Mouse (Mus musculus): ENCODE results near the gene Rps4x. TPM values are rescaled to one million over a fixed set of nuclear protein-coding genes. Genes with fewer than 3 reads are reported as not detected.

The Rps4x gene
- 100 to 1,000 TPM; 433 to 518 TPM for total RNA-seq (2021)
- long read RNA-seq, transcript Rps4x-201 (7 exons, 975 nt) = major isoform, 85 of 101 reads
- long read RNA-seq, partial matches to known transcripts = 13 of 101 reads
- long read RNA-seq, other reads (novel, unspliced or antisense) = 2 of 101 reads

- DNase-seq (ENCODE audit: low spot score in 2 of 2) = peak; percentile 71 to 81
Observed at GRCm38 (mm10) chrX:102188712-102189497, at the start of gene Rps4x. Rps4x (minus strand) TSS chrX:102189394.

- peak in 1 of 2 experiments; percentile 9 for DNase-seq (ENCODE audit: low spot score in 2 of 2)
Observed at GRCm38 (mm10) chrX:102219126-102219525, 29.9 kb upstream of the Rps4x start.

- DNase-seq (ENCODE audit: low spot score in 2 of 2) = peak in 1 of 2 experiments; percentile 1
Observed at GRCm38 (mm10) chrX:102215356-102215755, 26.2 kb upstream of the Rps4x start.

GRCm38 (mm10) chrX:102190840-102191239, 1.6 kb upstream of the Rps4x start:
- no peak for DNase-seq (ENCODE audit: low spot score in 2 of 2)

- no peak for DNase-seq (ENCODE audit: low spot score in 2 of 2)
Observed at GRCm38 (mm10) chrX:102189581-102189980, 387 bp upstream of the Rps4x start.

DNA sequence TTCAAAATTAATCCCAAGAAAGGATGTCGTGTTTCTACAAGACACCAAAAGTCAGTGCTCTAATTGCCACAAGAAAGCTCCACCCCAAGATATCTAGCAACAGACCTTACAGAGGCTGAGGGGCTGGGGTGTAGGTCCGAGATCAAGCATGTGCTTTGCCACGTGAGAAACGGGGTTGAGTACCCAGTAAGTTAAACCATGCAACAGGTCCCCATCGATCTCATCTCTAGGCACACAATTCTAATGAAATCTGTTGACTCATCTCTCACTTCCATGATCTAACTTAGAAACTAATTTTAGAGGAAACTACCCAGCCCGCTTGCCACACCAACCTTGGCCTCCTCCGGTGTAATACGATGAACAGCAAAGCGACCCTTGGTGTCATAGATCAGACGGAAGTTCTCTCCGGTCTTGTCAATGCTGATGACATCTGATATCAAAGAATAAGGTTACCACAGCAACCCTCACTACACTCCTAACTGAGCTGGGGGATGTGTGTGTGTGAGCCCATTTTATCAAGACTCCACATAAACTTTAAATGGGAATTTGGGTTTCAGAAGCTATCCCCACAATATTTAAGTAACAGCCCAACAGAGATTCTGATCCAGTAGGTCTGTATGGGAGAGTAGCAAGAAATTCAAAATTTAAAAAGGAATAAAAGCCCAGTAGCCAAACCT, 2.0 kb downstream of the Rps4x start:
- DNase-seq (ENCODE audit: low spot score in 2 of 2) = no peak

DNA sequence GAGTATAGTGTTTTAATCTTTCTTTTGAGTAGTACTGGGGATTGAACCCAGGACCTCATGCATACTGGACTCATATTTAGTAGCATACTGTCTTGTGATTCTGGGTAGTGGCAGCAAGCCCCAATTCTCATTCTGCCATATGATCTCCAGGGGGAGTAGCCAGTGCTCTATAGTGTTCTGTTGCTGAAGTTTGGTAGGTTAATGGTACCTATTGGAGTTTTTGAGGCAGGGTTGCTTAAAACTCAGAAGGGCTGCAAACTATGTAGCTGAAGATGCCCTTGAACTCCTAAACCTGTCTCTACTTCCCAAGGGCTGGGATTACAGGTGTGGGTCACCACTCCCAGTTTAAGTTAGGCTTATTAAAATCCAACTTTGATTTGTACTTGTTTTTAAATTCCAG, 6.6 kb downstream of the Rps4x start:
- no peak for DNase-seq (ENCODE audit: low spot score in 2 of 2)

DNA sequence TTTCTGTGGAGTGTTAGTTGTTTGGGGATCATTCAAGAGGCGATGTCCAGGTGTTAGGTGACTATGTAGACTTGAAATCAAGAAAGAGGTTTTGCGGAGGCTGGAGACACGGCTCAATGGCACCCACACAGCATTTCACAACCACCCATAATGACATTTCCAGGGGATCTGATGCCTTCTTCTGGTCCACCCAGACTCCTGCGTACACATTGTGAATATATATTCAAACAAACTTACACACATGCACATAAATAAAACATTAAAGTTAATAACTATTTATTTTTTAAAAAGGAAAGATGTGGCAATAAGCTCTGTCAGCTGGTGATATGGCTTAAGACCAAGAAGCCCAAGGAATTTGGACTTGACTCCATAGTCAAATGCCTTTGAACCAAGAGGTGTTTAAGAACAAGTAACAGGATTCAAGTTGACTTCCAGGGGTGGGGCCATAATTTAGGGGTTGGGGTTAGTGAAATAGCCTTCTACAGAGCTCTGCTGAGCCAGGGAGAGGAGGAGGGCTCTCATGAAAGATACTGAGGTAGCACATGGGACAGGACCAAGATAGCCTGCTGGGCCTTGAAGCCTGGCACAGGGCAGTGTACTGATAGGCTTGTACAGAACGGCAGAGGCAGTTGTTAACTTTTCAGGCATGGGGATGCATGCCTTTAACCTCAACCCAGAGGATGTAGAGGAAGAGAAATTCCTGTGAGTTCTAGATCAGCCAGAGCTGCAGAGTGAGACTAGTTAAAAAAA, 13.5 kb downstream of the Rps4x start:
- no peak for DNase-seq (ENCODE audit: low spot score in 2 of 2)

DNA sequence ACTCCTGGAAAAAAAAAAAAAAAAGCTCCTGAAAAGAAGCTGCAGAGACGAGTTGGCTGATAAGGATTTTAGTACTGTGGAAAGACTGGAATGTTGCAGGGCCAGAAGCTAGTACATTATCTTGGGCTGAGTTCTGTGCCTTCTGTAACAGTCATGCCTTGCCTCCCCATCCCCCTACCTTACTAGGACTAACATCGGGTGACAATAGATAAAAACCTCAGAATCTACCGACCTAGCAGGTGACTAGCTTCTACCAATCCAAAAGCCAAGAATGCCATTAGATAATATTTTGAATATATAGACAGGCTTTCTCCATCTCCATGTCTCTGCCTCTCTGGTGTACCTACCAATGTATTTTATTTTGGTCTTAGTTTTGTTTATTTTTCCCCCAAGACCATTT, 18.3 kb downstream of the Rps4x start:
- no peak for DNase-seq (ENCODE audit: low spot score in 2 of 2)

DNA sequence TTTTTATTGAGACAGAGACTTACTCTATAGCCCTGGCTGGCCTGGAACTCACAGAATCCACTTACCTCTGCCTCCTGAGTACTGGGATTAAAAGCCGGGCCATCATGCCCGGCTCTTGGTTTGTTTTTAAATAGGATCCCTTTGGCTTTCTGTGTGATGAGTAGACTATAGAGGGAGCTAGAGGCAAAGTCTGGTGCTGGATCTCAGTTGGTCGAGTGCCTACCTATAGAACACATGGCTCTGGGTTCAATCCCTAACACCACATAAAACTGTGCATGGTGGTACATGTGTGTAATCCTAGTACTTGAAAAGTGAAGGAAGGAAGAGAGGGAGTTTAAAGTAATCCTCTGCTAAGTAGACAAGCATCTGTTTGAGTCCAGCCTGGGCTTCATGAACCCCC, 19.1 kb downstream of the Rps4x start:
- DNase-seq (ENCODE audit: low spot score in 2 of 2) = no peak

DNA sequence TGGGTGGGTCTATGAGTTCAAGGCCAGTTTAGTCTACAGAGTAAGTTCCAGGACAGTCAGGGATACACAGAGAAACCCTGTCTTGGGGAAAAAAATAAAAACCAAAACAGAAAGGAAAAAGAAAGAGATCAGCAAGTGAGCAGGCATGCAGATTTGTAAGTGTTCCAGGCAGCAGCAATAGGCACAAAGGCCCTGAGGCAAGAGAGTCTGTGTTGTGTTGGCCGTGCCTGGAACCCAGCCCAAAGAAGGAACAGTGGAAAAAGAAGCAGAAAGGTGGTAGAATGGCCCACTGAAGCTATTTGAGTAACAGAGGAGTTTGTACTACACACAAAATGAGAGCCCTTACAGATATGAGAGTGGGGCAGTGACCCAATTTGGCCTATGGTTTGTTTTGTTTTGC, 19.5 kb downstream of the Rps4x start:
- no peak for DNase-seq (ENCODE audit: low spot score in 2 of 2)

DNA sequence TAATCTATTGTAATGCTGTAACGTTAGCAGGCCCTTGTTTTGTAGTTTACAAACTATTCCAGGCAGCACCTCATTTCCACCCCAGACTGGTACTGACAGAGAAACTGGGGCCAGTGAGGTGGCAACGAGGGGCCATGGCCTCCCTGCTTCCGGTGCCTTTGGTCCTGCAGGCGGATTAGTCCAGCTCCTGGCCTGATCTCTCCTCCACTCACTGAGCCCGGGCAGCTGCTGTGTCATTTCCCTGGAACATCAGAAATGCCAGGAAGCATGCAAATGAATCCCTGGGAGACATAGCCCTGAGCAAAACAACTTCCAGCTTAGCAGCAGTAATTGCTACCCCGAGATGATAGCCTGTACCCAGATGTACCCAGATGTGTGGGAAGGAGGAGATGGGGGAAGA, 22.2 kb downstream of the Rps4x start:
- no peak for DNase-seq (ENCODE audit: low spot score in 2 of 2)

GRCm38 (mm10) chrX:102166521-102166920, 22.7 kb downstream of the Rps4x start:
- DNase-seq (ENCODE audit: low spot score in 2 of 2) = peak; percentile 16 to 66

GRCm38 (mm10) chrX:102163529-102163928, 25.7 kb downstream of the Rps4x start:
- no peak for DNase-seq (ENCODE audit: low spot score in 2 of 2)

DNA sequence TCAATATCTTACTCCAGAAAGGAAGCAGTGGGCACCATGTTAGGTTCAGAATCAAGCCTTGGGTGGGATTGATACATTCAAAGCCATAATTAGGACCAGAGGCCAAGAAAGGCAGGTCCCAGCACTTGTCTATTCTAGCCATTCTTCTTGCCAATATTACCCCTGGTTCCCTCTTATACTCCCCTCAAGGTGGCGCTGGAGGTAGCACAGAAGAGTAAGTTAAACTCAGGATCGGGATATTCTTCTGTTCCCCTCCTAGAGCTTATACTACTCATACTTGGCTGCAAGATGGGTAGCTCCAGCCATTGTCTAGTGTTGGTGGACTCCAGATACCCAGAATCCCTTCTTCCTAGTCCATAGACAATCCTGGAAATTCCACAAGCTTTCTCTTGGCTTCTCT, 26.1 kb downstream of the Rps4x start:
- DNase-seq (ENCODE audit: low spot score in 2 of 2) = peak in 1 of 2 experiments; percentile 12

GRCm38 (mm10) chrX:102160528-102160927, 28.7 kb downstream of the Rps4x start:
- DNase-seq (ENCODE audit: low spot score in 2 of 2) = no peak

GRCm38 (mm10) chrX:102159778-102160177, 29.4 kb downstream of the Rps4x start:
- peak in 1 of 2 experiments; percentile 12 for DNase-seq (ENCODE audit: low spot score in 2 of 2)

GRCm38 (mm10) chrX:102157423-102157791, 31.8 kb downstream of the Rps4x start:
- no peak for DNase-seq (ENCODE audit: low spot score in 2 of 2)

DNA sequence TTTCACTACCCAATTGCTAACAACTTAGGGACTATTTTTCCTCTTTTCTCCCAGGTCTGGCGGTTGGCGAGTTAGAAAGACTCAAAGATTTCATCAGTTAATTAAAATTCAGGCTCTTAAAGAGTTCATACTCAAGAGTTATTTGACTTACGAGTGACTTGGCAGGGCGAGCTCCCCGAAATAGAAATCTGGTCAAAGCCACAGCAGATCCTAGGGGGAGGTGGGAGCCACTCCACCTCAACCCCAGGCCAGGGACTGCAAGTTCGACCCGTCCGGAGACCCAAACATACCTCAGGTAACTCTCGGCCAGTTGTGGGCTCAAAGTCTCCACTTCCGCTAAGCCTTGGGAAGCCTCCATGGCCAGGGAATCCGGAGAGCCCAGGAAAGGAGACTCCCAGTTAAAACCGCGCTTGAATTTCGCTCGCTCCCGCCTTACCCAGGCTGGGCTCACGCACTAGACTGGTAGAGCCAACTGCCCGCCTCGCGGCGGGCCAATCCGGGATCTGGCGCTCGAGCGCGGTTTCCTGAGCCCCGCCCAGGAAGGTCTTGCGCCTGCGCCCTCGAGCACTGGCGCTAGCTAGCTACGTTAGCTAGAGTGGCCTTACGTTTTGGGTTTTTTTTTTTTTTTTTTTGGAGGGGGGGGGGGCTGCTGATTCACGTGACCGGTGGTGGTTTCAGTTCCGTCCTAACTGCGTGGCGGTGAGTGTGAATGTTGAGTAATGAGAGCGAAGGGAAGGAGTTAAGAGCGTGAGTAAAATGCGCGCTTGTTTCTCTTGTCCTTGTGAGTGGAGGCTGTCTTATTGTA, 32.4 kb downstream of the Rps4x start, which contains the start of gene Ercc6l:
Gene Ercc6l, minus strand, starts transcription at position 474 of the 805 bp plus-strand sequence.
- DNase-seq (ENCODE audit: low spot score in 2 of 2) = peak; percentile 79 to 87

- no peak for DNase-seq (ENCODE audit: low spot score in 2 of 2)
Observed at GRCm38 (mm10) chrX:102141157-102141556, 48.0 kb downstream of the Rps4x start.

Measured in layer of hippocampus, adult 18-20 months (tissue).